Mouse (Mus musculus) MEL (cell line): ENCODE measurements at regions not wholly inside any gene's neighbourhood (a gene's known extent, or its start where the extent isn't known, plus 50 kb on each side); places are given as distances from the start of the nearest gene placed in this dataset.

Experiments
- DNase-seq: peaks from one replicate; pipeline ENCODE4 v3.0.0; 2011; ENCODE audit warnings: low read depth, low spot score
- H3K27ac ChIP-seq: 2 replicates; pipeline ENCODE4 v1.5.1; 2012; ENCODE audit warnings: low read depth, mild to moderate bottlenecking, control low read depth, low read length, moderate library complexity; ENCODE audit not compliant: control insufficient read depth
- H3K27me3 ChIP-seq, 2 experiments: fragments of 150-350 bp in 1 of 2; sonication (generic) in 1 of 2; 2 replicates each; pipeline ENCODE4 v1.6.1; 2012; ENCODE audit warnings: low read length in 2 of 2, mild to moderate bottlenecking in 2 of 2, improper control_type of control experiment in 1 of 2, moderate library complexity in 1 of 2; ENCODE audit not compliant: insufficient read depth in 2 of 2, control insufficient read depth in 1 of 2
- H3K36me3 ChIP-seq, 2 experiments: 2 replicates each; pipeline ENCODE4 v1.6.1; 2012 to 2014; ENCODE audit warnings: low read length in 2 of 2, improper control_type of control experiment in 1 of 2, inconsistent platforms in 1 of 2, mild to moderate bottlenecking in 1 of 2; ENCODE audit not compliant: insufficient read depth in 2 of 2, control insufficient read depth in 1 of 2
- H3K4me1 ChIP-seq, 2 experiments: fragments of 150-350 bp in 1 of 2; sonication (generic) in 1 of 2; 2 replicates each; pipeline ENCODE4 v1.6.1; 2012; ENCODE audit warnings: low read length in 2 of 2, improper control_type of control experiment in 1 of 2, mild to moderate bottlenecking in 1 of 2; ENCODE audit not compliant: insufficient read depth in 2 of 2, control insufficient read depth in 1 of 2
- H3K4me3 ChIP-seq, 2 experiments: fragments of 150-350 bp in 1 of 2; sonication (generic) in 1 of 2; 2 replicates each; pipeline ENCODE4 v1.5.1; 2012; ENCODE audit warnings: low read depth in 2 of 2, low read length in 2 of 2, mild to moderate bottlenecking in 2 of 2, moderate library complexity in 2 of 2, control low read depth in 1 of 2, improper control_type of control experiment in 1 of 2; ENCODE audit not compliant: control insufficient read depth in 1 of 2, insufficient read depth in 1 of 2
- H3K79me2 ChIP-seq: 2 replicates; pipeline ENCODE4 v1.6.1; 2012; ENCODE audit warnings: mild to moderate bottlenecking, low read length, moderate library complexity; ENCODE audit not compliant: control insufficient read depth, poor library complexity, insufficient read depth
- H3K9ac ChIP-seq: 2 replicates; pipeline ENCODE4 v1.6.1; 2012; ENCODE audit warnings: low read depth, mild to moderate bottlenecking, control low read depth, low read length, moderate library complexity; ENCODE audit not compliant: control insufficient read depth, poor library complexity, severe bottlenecking
- H3K9me3 ChIP-seq: fragments of 150-350 bp; sonication (generic); replicated peaks from 2 replicates; pipeline ENCODE4 v1.6.1; 2012; ENCODE audit warnings: mild to moderate bottlenecking, low read length, improper control_type of control experiment, moderate library complexity; ENCODE audit not compliant: insufficient read depth
- BHLHE40 ChIP-seq: IDR thresholded peaks from 2 replicates; pipeline ENCODE4 v1.6.1; 2012; ENCODE audit warnings: low read depth, mild to moderate bottlenecking, inconsistent platforms, low read length, improper control_type of control experiment, borderline replicate concordance
- CHD2 ChIP-seq: IDR thresholded peaks from 2 replicates; pipeline ENCODE4 v1.6.1; 2011; ENCODE audit warnings: low read length, improper control_type of control experiment
- EP300 ChIP-seq, 2 experiments: IDR thresholded peaks; 2 replicates each; pipeline ENCODE4 v1.6.1; 2011; ENCODE audit warnings: improper control_type of control experiment in 2 of 2, low read length in 2 of 2, low read depth in 1 of 2, mild to moderate bottlenecking in 1 of 2
- GABPA ChIP-seq: IDR thresholded peaks from 2 replicates; pipeline ENCODE4 v1.6.1; 2012; ENCODE audit warnings: low read depth, mild to moderate bottlenecking, inconsistent platforms, low read length, improper control_type of control experiment, moderate library complexity
- MAFK ChIP-seq: IDR thresholded peaks from 2 replicates; pipeline ENCODE4 v1.6.1; 2011; ENCODE audit warnings: low read depth, mild to moderate bottlenecking, low read length, improper control_type of control experiment, borderline replicate concordance
- MEF2A ChIP-seq: IDR thresholded peaks from 2 replicates; pipeline ENCODE4 v1.6.1; 2014; ENCODE audit warnings: low read depth, mild to moderate bottlenecking, inconsistent platforms, low read length, improper control_type of control experiment; ENCODE audit not compliant: poor library complexity, insufficient replicate concordance, severe bottlenecking; ENCODE audit errors: extremely low read depth
- MYB ChIP-seq: IDR thresholded peaks from 2 replicates; pipeline ENCODE4 v1.6.1; 2011; ENCODE audit warnings: mild to moderate bottlenecking, low read depth, low read length, improper control_type of control experiment
- NELFE ChIP-seq: IDR thresholded peaks from 2 replicates; pipeline ENCODE4 v1.6.1; 2011; ENCODE audit warnings: low read depth, low read length, improper control_type of control experiment
- NRF1 ChIP-seq: IDR thresholded peaks from 2 replicates; pipeline ENCODE4 v1.6.1; 2014; ENCODE audit warnings: low read depth, mild to moderate bottlenecking, inconsistent platforms, low read length, improper control_type of control experiment, moderate library complexity; ENCODE audit not compliant: poor library complexity, insufficient read depth, severe bottlenecking
- POLR2AphosphoS2 ChIP-seq: IDR thresholded peaks from 2 replicates; pipeline ENCODE4 v1.6.1; 2011; ENCODE audit warnings: low read length, improper control_type of control experiment
- RAD21 ChIP-seq: IDR thresholded peaks from 2 replicates; pipeline ENCODE4 v1.6.1; 2011; ENCODE audit warnings: mild to moderate bottlenecking, low read depth, low read length, improper control_type of control experiment
- SMC3 ChIP-seq: IDR thresholded peaks from 2 replicates; pipeline ENCODE4 v1.6.1; 2011; ENCODE audit warnings: low read depth, low read length, improper control_type of control experiment
- UBTF ChIP-seq: IDR thresholded peaks from 2 replicates; pipeline ENCODE4 v1.6.1; 2012; ENCODE audit warnings: low read depth, mild to moderate bottlenecking, inconsistent platforms, low read length, improper control_type of control experiment, moderate library complexity, borderline replicate concordance; ENCODE audit not compliant: insufficient read depth
- ZKSCAN1 ChIP-seq: IDR thresholded peaks from 2 replicates; pipeline ENCODE4 v1.6.1; 2012; ENCODE audit warnings: low read depth, mild to moderate bottlenecking, inconsistent platforms, low read length, improper control_type of control experiment, moderate library complexity
- ZMIZ1 ChIP-seq: IDR thresholded peaks from 2 replicates; pipeline ENCODE4 v1.6.1; 2012; ENCODE audit warnings: low read depth, mild to moderate bottlenecking, inconsistent platforms, low read length, improper control_type of control experiment, moderate library complexity

DNA sequence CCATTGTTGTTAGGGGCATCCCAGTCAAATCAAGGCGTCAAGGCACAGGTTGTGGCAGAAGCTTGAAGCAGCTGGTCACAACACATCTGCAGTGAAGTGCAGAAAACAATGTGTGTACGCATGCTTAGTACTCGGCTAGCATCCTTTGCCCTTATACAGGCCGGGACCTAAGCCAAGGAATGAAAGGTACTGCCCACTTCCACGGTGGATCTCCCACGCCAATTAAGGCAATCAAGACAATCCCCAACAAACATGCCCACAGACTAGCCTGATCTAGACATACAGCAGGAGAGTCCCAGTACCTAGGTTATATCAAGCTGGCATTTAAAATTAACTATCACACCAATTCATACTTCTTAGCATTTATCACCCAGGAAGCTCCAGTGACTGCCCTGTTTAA, 227.5 kb upstream of the Cxcr4 start:
- H3K9me3 ChIP-seq = no peaks in the 10 kb centered on the region
- no peaks in the 10 kb centered on the region for H3K36me3 ChIP-seq
- no peak overlapping the region for H3K27ac ChIP-seq
- TF ChIP-seq NRF1 (no peak), UBTF (no peak), POLR2AphosphoS2 (no peak), MYB (no peak)
- H3K4me3 ChIP-seq = no peak overlapping the region
- peaks cover 0 to 2% of the 10 kb centered on the region in 2 experiments; a peak in 1 of 4 replicates for H3K4me1 ChIP-seq
- H3K9ac ChIP-seq = no peak overlapping the region
- peaks cover 2 to 3% of the 10 kb centered on the region in 2 experiments; a peak in 3 of 4 replicates for H3K27me3 ChIP-seq
- DNase-seq = no peak
- H3K79me2 ChIP-seq = no peaks in the 10 kb centered on the region

DNA sequence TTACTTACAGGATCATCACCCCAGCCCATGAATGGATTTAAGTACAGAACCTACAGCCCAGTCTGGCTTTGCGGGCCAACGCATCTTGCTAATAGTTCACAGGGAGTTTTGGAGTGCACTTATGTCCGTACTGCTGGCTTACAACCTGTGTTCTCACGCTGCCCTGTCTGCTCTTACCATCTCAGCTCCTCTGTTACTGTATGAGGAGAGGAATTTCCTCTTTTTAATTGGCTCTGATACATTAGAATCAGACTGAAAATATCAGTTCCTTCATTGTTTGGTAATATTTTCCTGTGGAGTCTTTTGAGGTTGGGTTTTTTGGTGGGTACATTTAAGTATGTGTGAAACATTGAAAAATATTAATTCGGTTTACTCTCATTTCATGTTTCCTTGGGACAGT, 221.3 kb upstream of the Cxcr4 start:
- H3K27me3 ChIP-seq = peaks cover 2 to 3% of the 10 kb centered on the region in 2 experiments; a peak in 3 of 4 replicates
- no peaks in the 10 kb centered on the region for H3K36me3 ChIP-seq
- no peak overlapping the region for H3K9ac ChIP-seq
- H3K4me3 ChIP-seq = no peak overlapping the region
- no peaks in the 10 kb centered on the region for H3K4me1 ChIP-seq
- no peak overlapping the region for H3K27ac ChIP-seq
- no peak for DNase-seq
- no peaks in the 10 kb centered on the region for H3K9me3 ChIP-seq
- TF ChIP-seq UBTF = no peak
- TF ChIP-seq ZMIZ1 = no peak
- no peak for TF ChIP-seq SMC3
- no peak for TF ChIP-seq ZKSCAN1
- no peak for TF ChIP-seq EP300 (IDR thresholded peaks at IDR 0.05; ENCODE audit: low read depth in 1 of 2, low read length in 2 of 2)
- no peak for TF ChIP-seq NELFE
- TF ChIP-seq RAD21 = no peak
- TF ChIP-seq CHD2 = no peak
- TF ChIP-seq GABPA = no peak
- TF ChIP-seq MEF2A = no peak
- no peaks in the 10 kb centered on the region for H3K79me2 ChIP-seq

DNA sequence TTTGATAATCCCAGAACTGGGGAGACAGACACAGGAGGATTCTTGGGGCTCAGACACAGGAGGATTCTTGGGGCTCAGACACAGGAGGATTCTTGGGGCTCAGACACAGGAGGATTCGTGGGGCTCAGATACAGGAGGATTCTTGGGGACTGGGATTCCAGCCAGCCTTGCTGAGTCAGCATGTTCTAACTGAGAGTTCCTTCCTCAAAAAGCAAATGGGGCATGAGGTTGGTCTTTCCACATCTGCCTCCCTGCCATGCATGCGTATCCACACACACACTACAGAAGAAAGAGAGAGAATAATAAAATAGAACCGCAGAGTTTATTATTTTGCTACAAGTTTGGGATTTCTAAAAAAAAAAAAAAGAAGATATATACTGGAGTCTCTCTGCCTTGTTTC, 218.8 kb upstream of the Cxcr4 start:
- Histone ChIP-seq H3K36me3 (no peaks in the 10 kb centered on the region), H3K79me2 (no peaks in the 10 kb centered on the region), H3K4me1 (no peaks in the 10 kb centered on the region), H3K9ac (no peak overlapping the region), H3K9me3 (no peaks in the 10 kb centered on the region), H3K27ac (no peak overlapping the region), H3K4me3 (no peak overlapping the region), H3K27me3 (peaks cover 0 to under 1% of the 10 kb centered on the region in 2 experiments; a peak in 2 of 4 replicates)
- peak; percentile 12 for DNase-seq
- TF ChIP-seq BHLHE40 = no peak
- TF ChIP-seq MAFK = peak; percentile 79; the same call in 1 of the 2 replicates
